Mouse (Mus musculus) T-helper 2 cell (primary cell): ENCODE results near the gene Aatf.

Experiments used
- in situ Hi-C: fragments of 300-600 bp; cut with MboI, MseI; formaldehyde crosslinking; loops from one replicate; pipeline ENCODE4 v1.15.1; 2025; ENCODE audit warnings: high pct_unique_total_duplicates

Aatf gene

DNA sequence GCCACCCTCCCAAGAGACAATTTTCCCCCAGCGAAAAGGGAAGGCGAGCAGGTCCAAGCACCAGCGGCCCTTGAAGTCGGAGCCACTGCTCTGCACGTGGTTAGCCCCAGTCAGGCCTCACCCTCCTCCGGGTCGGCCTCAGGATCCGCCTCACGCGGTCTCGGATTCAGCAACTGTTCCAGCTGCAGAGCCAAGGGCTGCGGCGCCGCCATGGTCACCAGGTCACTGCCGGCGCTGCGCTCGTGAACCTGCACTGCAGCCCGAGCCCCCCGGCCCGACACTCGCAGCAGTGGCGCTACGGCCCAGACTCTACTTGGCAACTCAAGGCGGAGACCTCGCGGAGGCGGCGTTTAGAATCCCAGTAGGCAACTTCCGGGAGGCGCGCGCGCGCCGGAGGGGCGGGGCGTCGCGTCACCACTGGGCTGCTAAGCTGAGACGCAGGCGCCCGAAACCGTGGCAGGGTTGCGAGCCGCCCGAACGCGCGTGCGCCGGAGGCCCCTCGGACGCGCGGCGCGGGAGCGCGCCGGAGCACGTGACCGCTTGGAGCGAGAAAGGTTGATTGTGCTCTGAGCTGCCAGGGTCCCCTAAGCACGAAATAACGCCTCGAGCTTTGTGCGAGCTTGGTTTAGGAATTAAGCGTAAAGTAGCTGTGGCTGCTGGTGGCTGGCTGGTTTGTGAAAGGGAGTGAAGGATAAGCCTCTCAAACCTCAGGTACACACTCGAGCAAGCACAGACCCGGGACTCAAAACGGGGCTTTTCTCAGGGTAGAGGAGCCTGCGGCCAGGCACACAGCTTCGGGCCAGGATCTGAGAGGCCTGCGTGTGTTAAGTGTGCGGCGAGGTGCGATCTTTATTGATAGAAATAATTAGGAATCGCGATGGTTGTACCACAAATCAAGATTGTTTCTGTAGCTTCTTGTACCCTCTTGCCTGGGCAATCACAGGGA, at the start of gene Aatf:
Gene Aatf, minus strand, starts transcription at position 352 of the 946 bp plus-strand sequence.
- in situ Hi-C loops = no loop called here

- in situ Hi-C loops = no loop called here
Observed at GRCm38 (mm10) chr11:84562758-84563347, 49.5 kb upstream of the Aatf start.

DNA sequence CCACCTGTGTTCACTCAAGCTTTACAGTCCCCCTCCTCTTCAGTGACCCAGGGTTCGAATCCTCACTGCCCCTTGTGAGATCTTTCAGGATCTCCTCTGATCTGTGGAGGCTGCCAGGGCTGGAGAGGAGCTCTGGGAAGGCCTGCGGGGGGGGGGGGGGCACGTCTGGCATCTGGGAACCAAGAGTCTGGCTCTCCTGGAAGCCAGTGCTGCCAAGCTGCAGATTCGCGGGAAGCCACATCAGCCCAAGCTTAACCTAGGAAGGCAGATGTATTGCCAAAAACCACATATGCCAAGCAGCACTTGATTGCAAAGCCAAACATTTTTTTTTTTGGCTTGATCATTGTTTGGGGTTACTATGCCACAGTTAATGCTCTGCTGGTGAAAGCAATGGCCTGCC, 48.2 kb upstream of the Aatf start:
- in situ Hi-C loops = no loop called here

DNA sequence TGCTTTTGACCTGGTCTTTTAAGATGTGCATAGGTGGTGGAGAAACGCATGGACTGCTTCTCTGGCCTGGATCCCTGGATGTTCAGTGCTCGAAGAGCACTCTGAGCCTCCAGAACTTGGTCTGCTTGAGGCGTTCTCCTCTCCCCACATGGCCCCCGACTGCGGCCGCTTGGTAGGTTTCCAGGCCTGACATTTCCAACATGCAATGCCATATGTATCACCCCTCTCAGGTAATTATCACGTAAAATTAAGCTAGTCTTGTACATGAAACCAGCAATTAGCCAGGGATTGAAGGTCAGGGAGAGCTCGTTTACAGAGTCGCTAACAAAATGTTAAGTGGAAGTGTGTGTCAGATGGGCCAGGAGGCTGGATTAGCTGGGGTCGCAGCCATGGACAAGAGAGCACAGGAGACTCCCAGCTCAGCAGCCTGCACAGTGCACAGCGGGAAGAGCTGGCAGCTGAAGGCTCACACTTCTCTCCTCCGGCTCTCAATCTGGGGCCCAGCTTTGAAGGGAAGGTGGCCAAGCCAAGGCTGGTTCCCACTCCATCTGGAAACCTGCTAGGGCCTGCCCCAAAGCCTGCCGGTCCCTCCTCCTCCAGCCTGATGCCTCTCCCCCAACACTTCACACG, 40.6 kb upstream of the Aatf start:
- in situ Hi-C loops = no loop called here

DNA sequence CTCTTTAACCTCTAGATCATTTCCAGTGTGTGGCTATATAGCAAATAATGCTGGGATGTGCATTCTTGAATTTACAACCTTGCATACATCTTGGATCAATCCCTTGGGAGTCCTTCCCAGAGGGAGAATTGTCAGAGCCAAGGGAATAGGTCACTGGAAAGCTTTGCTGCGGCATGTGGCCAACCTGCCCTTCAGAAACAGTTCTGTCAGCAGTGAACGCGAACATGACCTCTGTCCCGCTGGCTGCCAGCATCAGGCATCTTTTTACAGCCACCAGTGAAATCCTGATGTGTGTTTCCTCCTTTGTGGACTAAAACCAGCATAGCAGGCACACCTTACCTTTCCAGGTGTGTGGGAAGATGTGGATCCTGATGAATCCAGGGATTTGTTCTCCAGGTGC, 38.0 kb upstream of the Aatf start:
- in situ Hi-C loops = no loop called here

- in situ Hi-C loops = no loop called here
Observed at GRCm38 (mm10) chr11:84549258-84549791, 36.0 kb upstream of the Aatf start.

GRCm38 (mm10) chr11:84548293-84548692, 35.0 kb upstream of the Aatf start:
- in situ Hi-C loops = no loop called here

GRCm38 (mm10) chr11:84539981-84540380, 26.7 kb upstream of the Aatf start:
- in situ Hi-C loops = no loop called here

- in situ Hi-C loops = loop anchor here (10.0 kb wide), 1 partner anchor 295 kb away; the partner anchor contains the start of gene Dhrs11
Observed at GRCm38 (mm10) chr11:84529797-84530703, 16.7 kb upstream of the Aatf start.

GRCm38 (mm10) chr11:84529143-84529755, 15.9 kb upstream of the Aatf start:
- in situ Hi-C loops = loop anchor here (10.0 kb wide), 1 partner anchor 296 kb away; the partner anchor contains the start of gene Dhrs11

- in situ Hi-C loops = loop anchor here (10.0 kb wide), 1 partner anchor 298 kb away; the partner anchor contains the start of gene Dhrs11
Observed at GRCm38 (mm10) chr11:84526976-84527860, 13.9 kb upstream of the Aatf start.

DNA sequence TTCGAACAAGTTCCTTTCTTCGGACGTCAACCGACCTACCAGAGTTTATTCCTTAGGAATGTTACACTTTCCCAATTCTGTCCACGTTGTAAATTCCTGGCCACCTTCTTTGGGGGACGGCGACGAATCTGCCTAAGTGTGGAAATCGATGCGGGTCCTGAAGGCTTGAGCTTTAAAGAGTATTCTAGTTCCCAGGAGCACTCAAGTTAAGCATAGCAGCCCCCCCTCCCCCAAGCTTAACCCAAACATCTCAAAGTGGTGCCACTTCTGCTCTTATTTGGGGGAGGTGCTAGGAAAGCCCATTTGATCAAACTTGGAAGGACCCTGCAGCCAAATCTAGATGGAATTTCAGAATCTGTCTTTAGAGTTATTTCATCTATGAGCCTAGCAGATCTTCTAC, 13.1 kb upstream of the Aatf start:
- in situ Hi-C loops = loop anchor here (10.0 kb wide), 1 partner anchor 298 kb away; the partner anchor contains the start of gene Dhrs11

DNA sequence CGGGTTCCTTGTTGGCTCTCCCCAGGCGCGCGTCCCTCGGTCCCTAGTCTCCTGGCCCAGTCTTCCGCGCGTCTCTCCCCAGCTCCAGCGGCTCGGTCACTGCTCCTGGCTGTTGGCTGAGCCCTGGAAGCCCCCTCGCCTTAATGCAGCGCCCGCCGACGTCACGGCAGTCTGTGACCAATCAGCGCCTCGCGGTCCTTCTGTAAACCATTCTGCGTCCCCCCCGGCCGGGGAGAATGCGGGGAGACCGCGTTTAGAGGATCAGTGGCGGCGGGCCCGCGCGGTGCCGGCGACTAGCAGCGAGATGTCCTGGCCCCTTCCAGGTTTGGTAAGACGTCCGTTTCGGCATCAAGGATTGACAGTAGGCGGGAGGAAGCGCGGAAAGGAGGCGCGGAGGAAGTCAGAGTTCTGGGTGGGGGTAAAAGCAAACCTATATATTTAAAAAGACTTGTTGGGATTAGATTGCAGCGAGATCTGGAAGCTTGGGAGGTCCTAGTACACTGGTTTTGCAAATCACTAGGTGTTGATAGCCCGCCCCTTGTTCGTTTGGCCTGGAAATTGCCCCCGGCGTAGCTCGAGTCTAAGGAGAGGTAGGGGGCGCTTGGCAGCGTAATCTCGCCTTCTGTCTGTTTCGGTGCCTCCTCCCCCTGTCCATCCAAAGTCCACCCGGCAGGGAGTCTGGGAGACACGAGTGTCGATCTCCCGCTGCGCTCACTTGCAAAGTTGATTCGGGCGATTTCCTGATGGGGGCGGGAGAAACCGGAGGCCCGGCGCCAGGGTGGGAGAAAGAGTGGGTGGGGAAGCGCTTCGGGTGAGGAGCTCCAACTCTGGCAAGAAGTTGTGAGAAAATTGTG, 12.3 kb upstream of the Aatf start, which contains the start of gene Lhx1:
Gene Lhx1, minus strand, starts transcription at position 115 of the 854 bp plus-strand sequence.
- in situ Hi-C loops = loop anchor here (10.0 kb wide), 1 partner anchor 299 kb away; the partner anchor contains the start of gene Dhrs11

DNA sequence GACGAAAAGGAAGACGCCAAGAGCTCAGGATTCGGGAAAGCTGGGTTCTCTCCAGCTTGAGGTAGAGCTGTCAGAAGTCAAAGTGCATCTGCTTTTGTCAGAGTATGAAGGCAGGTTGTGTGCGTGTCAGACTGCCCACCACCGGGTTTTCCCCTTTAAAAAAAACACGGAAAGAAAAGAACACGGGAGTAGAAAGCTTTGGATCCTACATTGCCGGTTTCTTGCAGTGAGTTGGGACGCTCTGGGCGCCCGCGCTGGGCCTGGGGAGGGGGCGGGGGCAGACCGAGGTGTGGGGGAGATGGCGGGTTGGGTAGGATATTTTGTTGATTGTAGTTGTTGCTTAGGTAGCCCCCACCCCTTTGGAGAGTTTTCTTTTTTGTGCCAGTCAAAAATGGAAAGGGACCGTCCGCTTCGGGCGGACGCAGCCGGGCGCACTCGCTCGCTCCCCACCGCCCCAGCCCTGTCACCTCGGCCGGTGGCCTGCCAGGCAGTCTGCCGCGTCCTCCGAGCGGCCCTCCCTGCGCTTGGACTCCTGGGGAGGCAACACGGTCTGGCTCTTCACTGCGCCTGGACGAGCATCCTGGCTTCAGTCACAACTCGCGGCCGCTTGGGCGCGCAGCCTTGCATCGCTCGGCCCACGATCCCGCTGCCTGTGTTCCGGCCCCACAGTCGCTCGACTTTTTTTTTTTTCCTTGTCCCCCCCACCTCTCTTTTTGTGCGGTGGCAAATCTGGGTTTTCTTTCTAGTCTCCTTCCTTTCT, 11.4 kb upstream of the Aatf start:
- in situ Hi-C loops = loop anchor here (10.0 kb wide), 1 partner anchor 300 kb away; the partner anchor contains the start of gene Dhrs11

DNA sequence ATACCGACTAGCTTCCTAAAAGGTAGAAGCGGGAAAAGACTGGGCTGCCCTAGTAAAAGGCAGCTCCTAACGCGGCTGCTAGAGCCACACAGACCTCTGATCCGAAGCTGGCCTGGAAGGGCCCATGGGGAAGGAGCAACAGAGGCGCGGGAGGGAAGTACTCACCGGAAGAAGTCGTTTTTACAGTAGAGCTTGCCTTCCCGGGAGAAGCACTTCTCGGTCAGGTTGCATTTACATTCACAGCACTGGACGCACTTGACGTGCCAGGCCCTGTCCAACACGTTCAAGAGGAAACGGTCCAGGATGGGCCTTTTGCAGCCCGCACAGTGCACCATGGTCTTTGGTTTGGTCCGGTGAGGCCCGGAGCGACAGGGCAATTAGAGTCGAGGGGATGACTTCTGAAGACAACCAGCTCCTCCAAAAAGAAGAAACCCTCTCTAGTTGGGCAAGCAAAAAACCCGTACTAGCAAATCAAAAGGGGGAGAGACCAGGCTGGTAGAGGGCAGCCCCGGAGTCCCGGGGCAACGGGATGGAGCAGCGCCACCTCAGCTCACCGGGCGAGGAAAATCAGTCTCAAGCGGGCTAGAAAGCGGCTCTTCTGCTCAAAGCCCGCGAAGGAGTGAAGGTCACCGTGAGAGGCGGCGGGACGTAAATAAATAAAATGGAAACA, 10.7 kb upstream of the Aatf start:
- in situ Hi-C loops = loop anchor here (10.0 kb wide), 1 partner anchor 301 kb away; the partner anchor contains the start of gene Dhrs11

DNA sequence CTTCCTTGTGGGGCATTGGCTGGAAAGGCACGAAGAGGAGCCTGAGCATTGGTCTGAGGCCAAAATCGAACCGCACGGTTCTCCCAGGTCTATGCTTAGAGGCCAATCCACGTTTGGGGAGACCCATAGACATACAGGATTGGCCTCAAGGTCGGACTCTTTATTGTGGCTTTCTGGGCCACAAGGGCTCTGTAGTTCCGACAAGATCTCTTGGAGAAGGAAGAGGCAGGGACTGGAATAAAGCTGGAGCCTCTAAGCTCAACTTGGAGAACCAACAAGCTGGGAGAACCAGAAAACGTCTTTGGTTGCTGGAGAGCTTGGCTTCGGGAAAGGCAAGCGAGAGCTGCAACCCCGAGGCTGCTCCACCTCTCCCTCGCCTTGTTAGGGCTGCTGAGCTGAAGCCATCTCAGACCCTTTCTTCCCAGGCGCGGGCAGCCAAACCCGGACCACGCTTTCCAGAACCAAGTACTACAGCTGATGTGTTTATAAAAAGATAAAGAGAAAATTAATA, 10.1 kb upstream of the Aatf start:
- in situ Hi-C loops = loop anchor here (10.0 kb wide), 1 partner anchor 301 kb away; the partner anchor contains the start of gene Dhrs11
